Mouse (Mus musculus): ENCODE results near the gene Sec61b. TPM values are rescaled to one million over a fixed set of nuclear protein-coding genes. Genes with fewer than 3 reads are reported as not detected.

The Sec61b gene
- total and polyA plus RNA-seq, 2 experiments from 2014 or later = 228 to 247 TPM

DNA sequence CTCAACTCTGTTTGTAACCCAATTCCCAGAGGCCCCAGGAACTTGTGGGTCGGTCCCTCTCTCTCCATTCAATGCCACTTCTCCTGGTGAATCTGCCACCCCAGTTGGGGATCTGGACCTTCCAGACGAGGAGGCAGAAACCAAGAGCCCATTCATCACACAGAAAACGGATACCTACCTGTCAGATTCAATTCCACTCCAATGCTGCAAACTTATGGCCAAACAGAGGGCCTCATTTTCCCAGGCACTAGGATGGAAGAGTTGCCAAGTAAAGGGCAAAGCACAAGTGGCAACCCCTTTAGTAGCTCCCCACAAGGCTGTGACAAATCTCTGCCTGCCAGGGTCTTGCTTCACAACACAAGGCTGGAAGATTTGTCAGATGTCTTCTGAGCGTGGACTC is 45.6 kb downstream of the Sec61b start:
- H3K4me1 ChIP-seq (ENCODE audit: insufficient read depth, low read length) = no peaks in the 10 kb centered on the region
- no peaks in the 10 kb centered on the region for H3K9me3 ChIP-seq (ENCODE audit: low read length)
- no peak for DNase-seq (ENCODE audit: low spot score)
- ATAC-seq = no peak
- TF ChIP-seq CTCF (IDR thresholded peaks at IDR 0.05; ENCODE audit: low read depth) = no peak
- no peaks in the 10 kb centered on the region for H3K27me3 ChIP-seq (ENCODE audit: insufficient read depth, low read length)
- H3K36me3 ChIP-seq (ENCODE audit: insufficient read depth, low read length) = no peaks in the 10 kb centered on the region
- no peak overlapping the region for H3K4me3 ChIP-seq (ENCODE audit: low read length)
- no peak overlapping the region for H3K4me2 ChIP-seq (ENCODE audit: low read depth, low read length)
- WGBS = 64% methylated on average over 4 of the region's 4 CpGs
- no peak overlapping the region for H3K9ac ChIP-seq (replicated peaks; ENCODE audit: low read length)
- H3K27ac ChIP-seq = no peak overlapping the region

DNA sequence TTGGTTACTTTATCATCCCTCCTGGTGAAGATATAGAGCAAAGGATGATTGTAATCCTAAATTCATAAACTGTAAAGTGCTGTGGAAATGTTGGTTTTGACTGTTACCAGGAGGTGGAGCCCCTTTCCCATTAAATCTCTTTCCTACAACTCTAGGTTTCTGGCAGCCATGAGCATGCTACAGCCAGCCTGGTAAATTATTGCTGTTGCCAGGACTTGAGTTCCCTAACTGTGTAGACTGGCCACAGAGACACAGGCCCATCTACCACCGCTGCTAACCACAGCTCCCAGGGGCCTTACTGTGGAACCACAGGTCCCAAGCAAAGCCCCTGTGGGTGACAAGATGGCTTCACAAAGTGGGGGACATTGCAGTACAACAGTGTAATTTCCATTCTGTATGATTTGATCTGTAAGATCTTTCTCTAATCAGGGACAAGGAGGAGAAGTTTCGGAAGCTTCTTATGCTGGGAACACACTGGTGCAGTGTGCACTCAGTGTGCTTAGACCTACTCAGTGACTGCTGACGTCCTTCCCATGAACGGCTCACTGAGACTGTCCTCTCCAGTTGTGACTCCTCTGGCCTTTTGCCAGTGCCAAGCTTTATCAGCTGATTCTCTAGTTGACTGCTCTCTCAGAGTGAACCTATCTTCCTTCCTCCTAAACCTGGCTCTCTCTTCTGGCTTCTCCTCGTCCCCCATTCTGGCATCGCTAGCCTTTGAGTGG is 47.6 kb downstream of the Sec61b start:
- no peak overlapping the region for H3K27ac ChIP-seq

GRCm38 (mm10) chr4:47529866-47530265 is 55.4 kb downstream of the Sec61b start:
- DNase-seq (ENCODE audit: low spot score) = no peak
- H3K27me3 ChIP-seq (ENCODE audit: insufficient read depth, low read length) = no peaks in the 10 kb centered on the region
- no peak for TF ChIP-seq CTCF (IDR thresholded peaks at IDR 0.05; ENCODE audit: low read depth)
- no peak overlapping the region for H3K4me3 ChIP-seq (ENCODE audit: low read length)
- no peaks in the 10 kb centered on the region for H3K4me1 ChIP-seq (ENCODE audit: insufficient read depth, low read length)
- no peaks in the 10 kb centered on the region for H3K36me3 ChIP-seq (ENCODE audit: insufficient read depth, low read length)
- H3K4me2 ChIP-seq (ENCODE audit: low read depth, low read length) = no peak overlapping the region
- H3K27ac ChIP-seq = no peak overlapping the region
- no peak for ATAC-seq
- no peaks in the 10 kb centered on the region for H3K9me3 ChIP-seq (ENCODE audit: low read length)
- WGBS = 99% methylated on average over 4 of the region's 4 CpGs
- no peak overlapping the region for H3K9ac ChIP-seq (replicated peaks; ENCODE audit: low read length)

More for the DNA sequence above, 47.6 kb downstream of the Sec61b start:
- ATAC-seq = peak; percentile 78
- WGBS = 68% methylated on average over 6 of the region's 6 CpGs
- no peaks in the 10 kb centered on the region for H3K4me1 ChIP-seq (ENCODE audit: insufficient read depth, low read length)
- no peaks in the 10 kb centered on the region for H3K27me3 ChIP-seq (ENCODE audit: insufficient read depth, low read length)
- DNase-seq (ENCODE audit: low spot score) = peak; percentile 89
- H3K9me3 ChIP-seq (ENCODE audit: low read length) = no peaks in the 10 kb centered on the region
- no peak overlapping the region for H3K4me3 ChIP-seq (ENCODE audit: low read length)
- H3K9ac ChIP-seq (replicated peaks; ENCODE audit: low read length) = no peak overlapping the region
- TF ChIP-seq CTCF (IDR thresholded peaks at IDR 0.05; ENCODE audit: low read depth) = peak; percentile 81
- no peaks in the 10 kb centered on the region for H3K36me3 ChIP-seq (ENCODE audit: insufficient read depth, low read length)
- H3K4me2 ChIP-seq (ENCODE audit: low read depth, low read length) = no peak overlapping the region

Other genes starting within 250 kb of the Sec61b start
- gene Tgfbr1, start 121.4 kb upstream of the Sec61b start, total RNA-seq (2014; rRNA removed) = 24.7 and 33.1 TPM in 2 replicates
- 13.0 and 14.0 TPM in 2 replicates for gene Tgfbr1, start 121.4 kb upstream of the Sec61b start, polyA plus RNA-seq (2015; fragmentation: Nextera tagmentation; extraction: Ambion mirVana)
- 212 and 217 TPM in 2 replicates for gene Alg2, start 325 bp upstream of the Sec61b start, total RNA-seq (2014; rRNA removed)
- 265 and 288 TPM in 2 replicates for gene Alg2, start 325 bp upstream of the Sec61b start, polyA plus RNA-seq (2015; fragmentation: Nextera tagmentation; extraction: Ambion mirVana)

Data from hindbrain, postnatal 0 days (tissue).